Mouse (Mus musculus) neutrophil, adult 59 days (primary cell): Measurements from ENCODE around the gene Pom121. TPM values are rescaled to one million over a fixed set of nuclear protein-coding genes. Genes with fewer than 3 reads are reported as not detected.

Experiments used
- total RNA-seq, 2 experiments: library from RNA; stranded (reverse); gene quantifications; 1 replicate in 1 of 2; 2 replicates in 1 of 2; pipeline ENCODE4 v1.2.4; 2023

Gene Pom121
- 10 to 100 TPM; 28.9 to 32.5 TPM for total RNA-seq

DNA sequence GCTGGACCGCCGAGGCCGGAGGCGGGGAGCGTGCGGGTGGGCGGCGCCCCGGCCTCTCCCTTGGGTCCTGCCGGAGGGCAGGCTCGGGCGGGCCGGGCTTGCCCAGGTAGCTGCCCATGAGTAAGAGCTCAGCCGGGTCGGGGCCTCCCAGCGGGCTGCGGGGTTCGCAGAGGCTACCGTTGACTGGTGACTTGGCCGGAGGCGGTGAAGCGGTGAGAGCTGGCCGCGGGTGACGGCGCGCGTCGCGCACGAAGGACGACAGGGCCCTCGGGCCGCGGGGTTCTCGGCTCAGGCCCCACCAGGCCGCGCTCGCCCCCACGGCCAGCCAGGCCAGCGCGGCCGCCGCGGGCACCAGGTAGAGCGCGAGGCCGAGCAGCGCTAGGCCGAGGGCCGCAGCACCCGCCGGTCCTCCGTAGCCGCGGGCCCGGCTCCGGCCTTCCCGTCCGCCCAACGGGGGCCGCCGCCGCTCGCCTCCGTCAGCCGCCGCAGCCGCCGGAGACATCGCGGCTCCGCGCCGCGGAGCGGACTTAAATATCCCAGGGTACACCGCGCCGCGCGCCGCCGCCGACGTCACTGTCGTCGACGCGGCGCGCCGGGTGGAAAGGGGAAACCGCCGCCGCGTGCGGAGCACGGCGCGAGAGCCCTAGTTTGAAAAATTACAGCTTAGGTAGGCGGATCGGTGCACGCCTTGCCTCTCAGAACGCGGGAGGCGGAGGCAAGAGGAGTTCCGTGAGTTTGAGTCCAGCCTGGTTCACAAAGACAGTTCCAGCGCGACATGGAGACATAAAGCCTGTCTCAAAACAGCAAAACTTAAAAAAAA is at the start of gene Pom121:
Gene Pom121 (minus strand): TSS at position 543 of the 820 bp plus-strand sequence.

GRCm38 (mm10) chr5:135369787-135370654 is 24.3 kb downstream of the Pom121 start, which contains the start of gene Nsun5:
Gene Nsun5, plus strand, starts transcription at chr5:135369953.

DNA sequence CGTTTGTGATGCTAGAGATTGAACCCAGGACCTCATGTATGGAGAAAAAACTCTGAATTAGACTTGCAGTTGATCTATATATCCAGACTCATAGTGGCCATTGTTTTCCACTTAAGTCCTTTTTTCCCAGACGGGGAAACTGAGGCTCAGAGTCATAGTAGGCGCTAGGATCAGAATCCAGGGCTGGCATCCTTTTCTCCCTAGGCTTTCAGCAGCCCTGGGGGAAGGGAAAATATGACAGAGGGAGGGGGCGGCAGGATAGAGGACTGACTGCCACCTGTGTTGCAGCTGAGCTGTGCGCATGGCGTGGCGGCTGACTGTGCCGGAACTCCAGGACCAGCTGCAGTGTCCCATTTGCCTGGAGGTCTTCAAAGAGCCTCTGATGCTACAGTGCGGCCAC is 41.4 kb downstream of the Pom121 start, which contains the start of gene Trim50:
Gene Trim50 (plus strand): TSS at position 301 of the 400 bp plus-strand sequence.

DNA sequence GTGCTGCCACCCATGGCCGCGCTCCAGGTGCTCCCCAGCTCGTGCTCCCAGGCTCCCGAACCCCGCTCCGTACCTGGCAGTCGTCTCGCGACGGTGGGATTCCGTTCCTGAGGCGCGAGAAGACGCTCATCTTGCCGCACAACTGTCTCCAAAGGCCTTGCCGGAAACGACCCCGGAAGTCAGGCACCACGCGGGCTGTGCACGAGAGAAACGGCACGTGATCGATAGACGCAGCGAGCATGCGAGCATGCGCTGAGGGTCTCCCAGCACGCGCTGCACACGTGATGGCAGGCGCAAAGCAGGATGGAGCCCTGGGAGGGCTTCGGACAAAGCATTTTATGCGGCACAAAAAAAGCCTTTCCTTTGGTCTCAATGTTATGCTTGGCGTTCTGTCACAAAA is 44.5 kb downstream of the Pom121 start, which contains the start of gene Fkbp6:
Gene Fkbp6 (minus strand): TSS at position 183 of the 400 bp plus-strand sequence.

Other genes with a start within 250 kb of the Pom121 start
- gene Tbl2, start 244.9 kb downstream of the Pom121 start, total RNA-seq = 10 to 100 TPM; 10.6 to 11.1 TPM
- gene Bcl7b, start 226.3 kb downstream of the Pom121 start, total RNA-seq = 10 to 100 TPM; 25.0 to 30.1 TPM
- 10 to 100 TPM; 83.4 to 84.8 TPM for gene Baz1b, start 207.3 kb downstream of the Pom121 start, total RNA-seq
- gene Fzd9, start 143.3 kb downstream of the Pom121 start, total RNA-seq = not detected
- not detected for gene Fkbp6, start 44.5 kb downstream of the Pom121 start, total RNA-seq
- not detected for gene Trim50, start 41.3 kb downstream of the Pom121 start, total RNA-seq
- gene Nsun5, start 24.6 kb downstream of the Pom121 start, total RNA-seq = 1 to 10 TPM; 5.4 to 9.4 TPM
- 10 to 100 TPM; 33.3 to 49.7 TPM for gene Hip1, start 150.6 kb upstream of the Pom121 start, total RNA-seq
- not detected for gene Ccl26, start 169.0 kb upstream of the Pom121 start, total RNA-seq
- 1 to 10 TPM in 1 of 2 experiments, not detected in 1; 1.3 TPM for gene Ccl24, start 178.5 kb upstream of the Pom121 start, total RNA-seq
- gene Rhbdd2, start 238.1 kb upstream of the Pom121 start, total RNA-seq = 1 to 10 TPM; 8.0 to 9.6 TPM